In the genomic region with DNA sequence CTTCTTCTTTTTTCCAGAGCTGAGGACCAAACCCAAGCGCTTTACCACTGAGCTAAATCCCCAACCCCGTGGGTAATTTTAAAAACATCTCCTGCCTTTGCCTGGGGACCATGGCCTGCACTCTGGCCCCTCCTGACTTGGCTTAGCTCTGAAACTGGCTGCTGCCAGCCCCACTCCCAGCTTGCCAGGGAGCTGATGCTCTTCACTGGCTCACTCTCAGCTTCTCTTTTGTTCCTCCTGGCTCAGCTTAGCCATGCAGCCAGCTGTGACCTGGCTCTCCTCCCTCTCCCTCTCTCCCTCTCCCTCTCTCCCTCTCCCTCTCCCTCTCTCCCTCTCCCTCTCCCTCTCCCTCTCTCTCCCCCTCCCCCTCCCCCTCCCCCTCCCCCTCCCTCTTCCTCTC, we compare ENCODE assay signal across 9 mouse cellular contexts. TPM values are rescaled to one million over a fixed set of nuclear protein-coding genes. Genes with fewer than 3 reads are reported as not detected.
DNase-seq lines count a peak whose midpoint lies in the region; ATAC-seq and TF ChIP-seq lines count a peak whose summit lies in the region.
"Had no signal": no experiment of that assay in that cellular context is flagged by ENCODE, and none has a peak within 500 bp of the region (broad histone marks: within the 10 kb centered on the region; RNA-seq: fewer than 3 reads in every experiment).

No protein-coding gene starts in this region.

- 59% methylated on average over 2 of the region's 2 CpGs for WGBS in lung, adult 2 months

- no peak for ATAC-seq in megakaryocyte-erythroid progenitor cell, adult 5-6 weeks (replicated peaks; ENCODE audit: low FRiP score, low TSS enrichment, poor library complexity, severe bottlenecking)

- no peak overlapping the region for H3K4me3 ChIP-seq in lung, adult 2 months (replicated peaks; ENCODE audit: extremely low read depth, low read depth, low read length)
- H3K4me3 ChIP-seq: embryonic facial prominence, embryonic 15.5 days had no signal

- DNase-seq in lung, postnatal 10 days = peak; percentile 69
- DNase-seq in lung, adult 2 months = no peak
- peak; percentile 83 for DNase-seq in gastrocnemius, postnatal 25 days
- DNase-seq in kidney, postnatal 14 days = peak; percentile 41
- DNase-seq in ovary, postnatal 14 days (ENCODE audit: low spot score) = peak; percentile 33
- no peak for DNase-seq in adrenal gland, adult (ENCODE audit: inconsistent age in 2 of 2, low spot score in 1 of 2)
- DNase-seq in testis, postnatal 10 days (ENCODE audit: low spot score) = no peak

- H3K4me1 ChIP-seq in lung, adult 2 months (ENCODE audit: control insufficient read depth, insufficient read depth, low read length) = no peaks in the 10 kb centered on the region
- H3K4me1 ChIP-seq: embryonic facial prominence, embryonic 15.5 days had no signal

- TF ChIP-seq CTCF in lung, adult 2 months (IDR thresholded peaks at IDR 0.05; ENCODE audit: insufficient read depth, low read length) = no peak

- TF ChIP-seq POLR2A in lung, adult 2 months (IDR thresholded peaks at IDR 0.05; ENCODE audit: borderline replicate concordance, extremely low read depth, low read depth, low read length) = no peak

RNA-seq across cellular contexts. Expression of a gene that starts 18.7 kb away (rescaled TPM):
- 31.7 and 35.5 TPM in 2 replicates for polyA plus RNA-seq in lung, adult 2 months (2012; rRNA removed)
- total RNA-seq in gastrocnemius, postnatal 25 days (2021) = 10 to 100 TPM; 27.0 to 28.4 TPM
- 3.5 and 8.4 TPM in 2 replicates for total RNA-seq in megakaryocyte-erythroid progenitor cell, adult 5-6 weeks (2014; fragmentation: Nextera tagmentation)
- total RNA-seq in megakaryocyte-erythroid progenitor cell, adult 5-6 weeks (2017) = 3.0 and 4.4 TPM in 2 replicates

RNA-seq across cellular contexts. Expression of a gene that starts 30.6 kb away (rescaled TPM):
- 28.2 and 36.9 TPM in 2 replicates for polyA plus RNA-seq in lung, adult 2 months (2012; rRNA removed)
- total RNA-seq in gastrocnemius, postnatal 25 days (2021) = under 1 TPM; 0.26 to 0.40 TPM
- 5.5 and 11.4 TPM in 2 replicates for total RNA-seq in megakaryocyte-erythroid progenitor cell, adult 5-6 weeks (2014; fragmentation: Nextera tagmentation)
- 2.6 and 4.6 TPM in 2 replicates for total RNA-seq in megakaryocyte-erythroid progenitor cell, adult 5-6 weeks (2017)

RNA-seq across cellular contexts. Expression of a gene that starts 49.2 kb away (rescaled TPM):
- 10.9 TPM in 2 replicates for polyA plus RNA-seq in lung, adult 2 months (2012; rRNA removed)
- total RNA-seq in gastrocnemius, postnatal 25 days (2021) = 1 to 10 TPM; 2.9 to 3.0 TPM
- 7.7 and 8.3 TPM in 2 replicates for total RNA-seq in megakaryocyte-erythroid progenitor cell, adult 5-6 weeks (2014; fragmentation: Nextera tagmentation)
- 4.0 and 10.9 TPM in 2 replicates for total RNA-seq in megakaryocyte-erythroid progenitor cell, adult 5-6 weeks (2017)

RNA-seq across cellular contexts. Expression of a gene that starts 52.8 kb away (rescaled TPM):
- 15.4 and 16.2 TPM in 2 replicates for polyA plus RNA-seq in lung, adult 2 months (2012; rRNA removed)
- total RNA-seq in gastrocnemius, postnatal 25 days (2021) = 10 to 100 TPM; 28.6 to 30.7 TPM
- 61.7 and 74.2 TPM in 2 replicates for total RNA-seq in megakaryocyte-erythroid progenitor cell, adult 5-6 weeks (2014; fragmentation: Nextera tagmentation)
- total RNA-seq in megakaryocyte-erythroid progenitor cell, adult 5-6 weeks (2017) = 115 and 130 TPM in 2 replicates

Comparison
In these comparisons a context has a peak if more than half of its experiments do, and no peak if none do; other contexts are left out.
1. DNase-seq: peak in lung, postnatal 10 days (single experiment), gastrocnemius, postnatal 25 days (single experiment), kidney, postnatal 14 days (single experiment) and ovary, postnatal 14 days (single experiment); none in lung, adult 2 months (single experiment), adrenal gland, adult (0 of 2) and testis, postnatal 10 days (single experiment).